Comparison of ENCODE assay signal across 8 mouse cellular contexts in genomic region chr11:118102838-118103237, GRCm38 (mm10). TPM values are rescaled to one million over a fixed set of nuclear protein-coding genes. Genes with fewer than 3 reads are reported as not detected.
DNase-seq lines count a peak whose midpoint lies in the region; ATAC-seq and TF ChIP-seq lines count a peak whose summit lies in the region.

No protein-coding gene starts in this region.

- no peak overlapping the region for H3K9ac ChIP-seq in MEL (ENCODE audit: control insufficient read depth, low read depth, low read length, poor library complexity, severe bottlenecking)

- no peaks in the 10 kb centered on the region for H3K79me2 ChIP-seq in MEL (ENCODE audit: control insufficient read depth, insufficient read depth, low read length, poor library complexity)

- DNase-seq in MEL (ENCODE audit: low read depth, low spot score): peak; percentile 87
- peak; percentile 60 for DNase-seq in heart, postnatal 25 days (ENCODE audit: low spot score)
- peak; percentile 86 to 87 for DNase-seq in layer of hippocampus, postnatal 14 days (ENCODE audit: low spot score in 2 of 2)
- peak; percentile 93 for DNase-seq in right cerebral cortex, postnatal 14 days
- DNase-seq in urinary bladder, postnatal 25 days (ENCODE audit: low spot score): peak; percentile 92

- H3K4me3 ChIP-seq in MEL (ENCODE audit: control insufficient read depth in 1 of 2, insufficient read depth in 1 of 2, low read depth in 2 of 2, low read length in 2 of 2): no peak overlapping the region
- H3K4me3 ChIP-seq in bone marrow, adult 2 months (replicated peaks; ENCODE audit: control insufficient read depth, low read depth, low read length): no peak overlapping the region

- H3K4me1 ChIP-seq in MEL (ENCODE audit: control insufficient read depth in 1 of 2, insufficient read depth in 2 of 2, low read length in 2 of 2): no peaks in the 10 kb centered on the region
- H3K4me1 ChIP-seq in bone marrow, adult 2 months (ENCODE audit: control insufficient read depth, insufficient read depth, low read length): no peaks in the 10 kb centered on the region

- 0 out of 4 replicates have a peak, but pooled peaks of 1 of the 2 experiments have one; percentile 7 for TF ChIP-seq EP300 in MEL (IDR thresholded peaks at IDR 0.05; ENCODE audit: low read depth in 1 of 2, low read length in 2 of 2)

- no peak overlapping the region for H3K27ac ChIP-seq in MEL (ENCODE audit: control insufficient read depth, low read depth, low read length)
- H3K27ac ChIP-seq in bone marrow, adult 2 months (ENCODE audit: control insufficient read depth, insufficient read depth, low read depth, low read length, poor library complexity): no peak overlapping the region

- intact Hi-C loops in heart, postnatal 25 days (cut with DNase I): loop anchor here (1.0 to 5.0 kb wide), 6 partner anchors 18 to 233 kb away; partner anchors contain the start of gene Dnah17

- no peak for TF ChIP-seq POLR2A in MEL (IDR thresholded peaks at IDR 0.05; ENCODE audit: control insufficient read depth in 1 of 2, insufficient read depth in 1 of 2, low read depth in 1 of 2, low read length in 2 of 2, poor library complexity in 1 of 2)
- TF ChIP-seq POLR2A in bone marrow, adult 2 months (IDR thresholded peaks at IDR 0.05; ENCODE audit: borderline replicate concordance, control insufficient read depth, low read depth, low read length): no peak

- peak; percentile 83 for ATAC-seq in erythroblast, adult 5-6 weeks (replicated peaks; ENCODE audit: low FRiP score, poor library complexity, severe bottlenecking)
- peak; percentile 96 for ATAC-seq in megakaryocyte, adult 5-6 weeks (ENCODE audit: poor library complexity, severe bottlenecking)

- 42% methylated on average over 3 of the region's 3 CpGs for WGBS in bone marrow, adult 2 months

- H3K9me3 ChIP-seq in MEL (replicated peaks; ENCODE audit: insufficient read depth, low read length): no peaks in the 10 kb centered on the region

- TF ChIP-seq CTCF in MEL (IDR thresholded peaks at IDR 0.05 in 2 of 3, conservative IDR thresholded peaks at IDR 0.05 in 1 of 3; ENCODE audit: control insufficient read depth in 1 of 3, insufficient read depth in 1 of 3, low read depth in 2 of 3, low read length in 3 of 3, poor library complexity in 1 of 3, severe bottlenecking in 1 of 3): peak in 2 of 3 experiments; percentile 100; a peak in 5 of 6 replicates
- TF ChIP-seq CTCF in bone marrow, adult 2 months (IDR thresholded peaks at IDR 0.05; ENCODE audit: control insufficient read depth, insufficient read depth, low read length): peak; percentile 100

- peaks cover 0 to 6% of the 10 kb centered on the region in 2 experiments; a peak in 2 of 4 replicates for H3K27me3 ChIP-seq in MEL (ENCODE audit: control insufficient read depth in 1 of 2, insufficient read depth in 2 of 2, low read length in 2 of 2)

- no peaks in the 10 kb centered on the region for H3K36me3 ChIP-seq in MEL (ENCODE audit: control insufficient read depth in 1 of 2, insufficient read depth in 2 of 2, low read length in 2 of 2)

- peak; percentile 79 for TF ChIP-seq RAD21 in MEL (IDR thresholded peaks at IDR 0.05; ENCODE audit: low read depth, low read length)

TF ChIP-seq in MEL, 35 proteins besides CTCF, POLR2A, EP300 and RAD21:
- TF ChIP-seq RCOR1 (IDR thresholded peaks at IDR 0.05; ENCODE audit: low read depth, low read length): no peak
- no peak for TF ChIP-seq TBP (IDR thresholded peaks at IDR 0.05; ENCODE audit: low read depth, low read length)
- no peak for TF ChIP-seq ZKSCAN1 (IDR thresholded peaks at IDR 0.05; ENCODE audit: low read depth, low read length)
- TF ChIP-seq CHD2 (IDR thresholded peaks at IDR 0.05; ENCODE audit: low read length): no peak
- no peak for TF ChIP-seq BHLHE40 (IDR thresholded peaks at IDR 0.05; ENCODE audit: borderline replicate concordance, low read depth, low read length)
- TF ChIP-seq ZMIZ1 (IDR thresholded peaks at IDR 0.05; ENCODE audit: low read depth, low read length): no peak
- TF ChIP-seq GATA1 (IDR thresholded peaks at IDR 0.05; ENCODE audit: low read depth, low read length): no peak
- no peak for TF ChIP-seq JUND (IDR thresholded peaks at IDR 0.05; ENCODE audit: low read depth, low read length)
- no peak for TF ChIP-seq MAFK (IDR thresholded peaks at IDR 0.05; ENCODE audit: borderline replicate concordance, low read depth, low read length)
- TF ChIP-seq USF1 (IDR thresholded peaks at IDR 0.05; ENCODE audit: low read depth, low read length): no peak
- peak; percentile 32; the same call in 1 of the 2 replicates for TF ChIP-seq ZNF384 (IDR thresholded peaks at IDR 0.05; ENCODE audit: low read depth, low read length)
- TF ChIP-seq NELFE (IDR thresholded peaks at IDR 0.05; ENCODE audit: low read depth, low read length): no peak
- TF ChIP-seq KAT2A (conservative IDR thresholded peaks at IDR 0.05; ENCODE audit: low read depth, low read length): no peak
- no peak for TF ChIP-seq MYB (IDR thresholded peaks at IDR 0.05; ENCODE audit: low read depth, low read length)
- TF ChIP-seq MAZ (IDR thresholded peaks at IDR 0.05; ENCODE audit: low read depth, low read length): 0 out of 2 replicates have a peak, but pooled peaks have one; percentile 45
- TF ChIP-seq NRF1 (IDR thresholded peaks at IDR 0.05; ENCODE audit: insufficient read depth, low read depth, low read length, poor library complexity, severe bottlenecking): no peak
- TF ChIP-seq GABPA (IDR thresholded peaks at IDR 0.05; ENCODE audit: low read depth, low read length): no peak
- no peak for TF ChIP-seq MXI1 (IDR thresholded peaks at IDR 0.05; ENCODE audit: low read depth, low read length)
- no peak for TF ChIP-seq CHD1 (IDR thresholded peaks at IDR 0.05; ENCODE audit: low read depth, low read length)
- no peak for TF ChIP-seq ETS1 (IDR thresholded peaks at IDR 0.05; ENCODE audit: low read depth, low read length)
- TF ChIP-seq E2F4 (IDR thresholded peaks at IDR 0.05; ENCODE audit: borderline replicate concordance, low read depth, low read length): no peak
- peak; percentile 84 for TF ChIP-seq ZC3H11A (IDR thresholded peaks at IDR 0.05; ENCODE audit: low read depth, low read length)
- TF ChIP-seq TAL1 (IDR thresholded peaks at IDR 0.05; ENCODE audit: low read length): no peak
- no peak for TF ChIP-seq MEF2A (IDR thresholded peaks at IDR 0.05; ENCODE audit: extremely low read depth, insufficient replicate concordance, low read depth, low read length, poor library complexity, severe bottlenecking)
- TF ChIP-seq SIN3A (IDR thresholded peaks at IDR 0.05; ENCODE audit: low read length): no peak
- TF ChIP-seq TCF12 (IDR thresholded peaks at IDR 0.05; ENCODE audit: low read depth, low read length): no peak
- peak; percentile 84 for TF ChIP-seq MAX (IDR thresholded peaks at IDR 0.05; ENCODE audit: low read length)
- TF ChIP-seq SMC3 (IDR thresholded peaks at IDR 0.05; ENCODE audit: low read depth, low read length): peak; percentile 98
- TF ChIP-seq POLR2AphosphoS5 (IDR thresholded peaks at IDR 0.05; ENCODE audit: borderline replicate concordance, low read depth, low read length): no peak
- TF ChIP-seq UBTF (IDR thresholded peaks at IDR 0.05; ENCODE audit: borderline replicate concordance, insufficient read depth, low read depth, low read length): no peak
- no peak for TF ChIP-seq ELF1 (IDR thresholded peaks at IDR 0.05; ENCODE audit: low read depth, low read length)
- TF ChIP-seq MYC (IDR thresholded peaks at IDR 0.05; ENCODE audit: low read depth, low read length): peak; percentile 91

RNA-seq across cellular contexts. Expression of gene Dnah17, which starts 27.6 kb away (rescaled TPM):
- total RNA-seq in MEL (2012; rRNA removed): under 0.01 and 0.04 TPM in 2 replicates
- under 1 TPM in 1 of 2 experiments, not detected in 1; 0.21 TPM for polyA plus RNA-seq in MEL (2012; ENCODE audit: insufficient read depth in 1 of 2, insufficient read length in 2 of 2, low read depth in 1 of 2, low replicate concordance in 2 of 2, missing spikeins in 1 of 2)
- polyA plus RNA-seq in bone marrow, adult 2 months (2011; ENCODE audit: insufficient read depth, insufficient read length, low replicate concordance, missing spikeins): 0.56 and 1.6 TPM in 2 replicates
- total RNA-seq in erythroblast, adult 5-6 weeks (2015; ENCODE audit: low replicate concordance): under 0.01 TPM in 1 of 2 replicates, not detected in the other
- not detected in 2 replicates for total RNA-seq in erythroblast, adult 5-6 weeks (2017; ENCODE audit: low replicate concordance)
- under 1 TPM; 0.06 to 0.10 TPM for total RNA-seq in heart, postnatal 25 days (2021)
- total RNA-seq in layer of hippocampus, postnatal 14 days (2021): under 1 TPM; 0.05 to 0.36 TPM
- under 0.01 TPM in 1 of 2 replicates, not detected in the other for total RNA-seq in megakaryocyte, adult 5-6 weeks (2015)
- under 0.01 TPM in 2 replicates for total RNA-seq in megakaryocyte, adult 5-6 weeks (2017)
